Comparison of ENCODE assay signal across 9 mouse cellular contexts in genomic region chr3:95987386-95988110, GRCm38 (mm10). TPM values are rescaled to one million over a fixed set of nuclear protein-coding genes. Genes with fewer than 3 reads are reported as not detected.
DNase-seq lines count a peak whose midpoint lies in the region; ATAC-seq and TF ChIP-seq lines count a peak whose summit lies in the region.
"Had no signal": no experiment of that assay in that cellular context is flagged by ENCODE, and none has a peak within 500 bp of the region (broad histone marks: within the 10 kb centered on the region; RNA-seq: fewer than 3 reads in every experiment).

No protein-coding gene starts in this region.

- no peak for TF ChIP-seq CTCF in lung, postnatal 0 days (IDR thresholded peaks at IDR 0.05)

- H3K4me2 ChIP-seq in lung, postnatal 0 days (replicated peaks; ENCODE audit: low read depth, low read length), result no peak overlapping the region
- H3K4me2 ChIP-seq: midbrain, embryonic 12.5 days had no signal

- no peak overlapping the region for H3K4me3 ChIP-seq in lung, postnatal 0 days (ENCODE audit: low read depth, low read length)
- H3K4me3 ChIP-seq: midbrain, embryonic 12.5 days had no signal

- no peak overlapping the region for H3K9ac ChIP-seq in lung, postnatal 0 days (replicated peaks; ENCODE audit: low read depth)
- H3K9ac ChIP-seq: midbrain, embryonic 12.5 days had no signal

- no peaks in the 10 kb centered on the region for H3K36me3 ChIP-seq in lung, postnatal 0 days (ENCODE audit: insufficient read depth, low read length)

- no peaks in the 10 kb centered on the region for H3K9me3 ChIP-seq in lung, postnatal 0 days (ENCODE audit: low read length)
- H3K9me3 ChIP-seq: midbrain, embryonic 12.5 days had no signal

- DNase-seq in adrenal gland, postnatal 14 days, result peak; percentile 29
- DNase-seq in adrenal gland, postnatal 4 days (ENCODE audit: low spot score in 2 of 2), result no peak
- peak; percentile 22 for DNase-seq in lung, postnatal 0 days (ENCODE audit: low spot score)
- DNase-seq in lung, adult 18-20 months, result no peak
- DNase-seq in liver, result peak; percentile 40
- peak; percentile 60 to 76 for DNase-seq in spleen, postnatal 4 days (ENCODE audit: low spot score in 2 of 2)
- DNase-seq in left cerebral cortex, postnatal 36 days (ENCODE audit: low spot score in 2 of 2), result no peak
- no peak for DNase-seq in yolk sac, embryonic 10.5 days (ENCODE audit: low spot score)

- TF ChIP-seq EP300 in lung, postnatal 0 days (IDR thresholded peaks at IDR 0.05), result no peak

- no peak for ATAC-seq in lung, postnatal 0 days

- peaks cover 21% of the 10 kb centered on the region for H3K4me1 ChIP-seq in lung, postnatal 0 days (ENCODE audit: insufficient read depth, low read depth, low read length)

- H3K27me3 ChIP-seq in lung, postnatal 0 days (replicated peaks; ENCODE audit: insufficient read depth, low read length), result no peaks in the 10 kb centered on the region

- H3K27ac ChIP-seq in lung, postnatal 0 days (ENCODE audit: low read length), result peak overlapping the region; percentile 86; the same call in 1 of the 2 replicates

- 72% methylated on average over 6 of the region's 6 CpGs for WGBS in lung, postnatal 0 days

- intact Hi-C loops in left cerebral cortex, postnatal 36 days (cut with DNase I), result no loop called here

RNA-seq across cellular contexts. Expression of gene Plekho1, which starts 8.3 kb away (rescaled TPM):
- 29.4 and 47.2 TPM in 2 replicates for total RNA-seq in adrenal gland, postnatal 14 days (2021)
- total RNA-seq in adrenal gland, postnatal 4 days (2021), result 10 to 100 TPM; 38.5 to 41.6 TPM
- 53.5 and 55.4 TPM in 2 replicates for polyA plus RNA-seq in lung, postnatal 0 days (2015; fragmentation: Nextera tagmentation; extraction: Ambion mirVana)
- total RNA-seq in left cerebral cortex, postnatal 36 days (2021), result 10 to 100 TPM; 80.1 to 93.9 TPM

RNA-seq across cellular contexts. Expression of gene Anp32e, which starts 58.5 kb away (rescaled TPM):
- total RNA-seq in adrenal gland, postnatal 14 days (2021), result 94.6 and 102 TPM in 2 replicates
- 100 to 1,000 TPM; 145 to 146 TPM for total RNA-seq in adrenal gland, postnatal 4 days (2021)
- polyA plus RNA-seq in lung, postnatal 0 days (2015; fragmentation: Nextera tagmentation; extraction: Ambion mirVana), result 72.5 and 79.6 TPM in 2 replicates
- 10 to 100 TPM; 87.9 to 91.2 TPM for total RNA-seq in left cerebral cortex, postnatal 36 days (2021)

Comparison
In these comparisons a context has a peak if more than half of its experiments do, and no peak if none do; other contexts are left out.
1. DNase-seq: peak in adrenal gland, postnatal 14 days (single experiment), lung, postnatal 0 days (single experiment), liver (single experiment) and spleen, postnatal 4 days (2 of 2); none in adrenal gland, postnatal 4 days (0 of 2), lung, adult 18-20 months (0 of 2), left cerebral cortex, postnatal 36 days (0 of 2) and yolk sac, embryonic 10.5 days (single experiment).